Mouse (Mus musculus): ENCODE results near the gene Olfr319. TPM values are rescaled to one million over a fixed set of nuclear protein-coding genes. Genes with fewer than 3 reads are reported as not detected.
"Not testable (repeated sequence)": the region's sequence is repeated elsewhere in the genome, so short reads cannot be mapped to it uniquely, and the experiment has no call there.

The Olfr319 gene
- polyA plus RNA-seq (2014; fragmentation: Nextera tagmentation; extraction: Ambion mirVana): not detected in 2 replicates

GRCm38 (mm10) chr11:58698862-58699261 lies at the start of gene Olfr319:
Gene Olfr319, plus strand, starts transcription at chr11:58699162.
- no peaks in the 10 kb centered on the region for H3K27me3 ChIP-seq (ENCODE audit: control insufficient read depth, insufficient read depth, low read length)
- no peaks in the 10 kb centered on the region for H3K4me1 ChIP-seq (ENCODE audit: control insufficient read depth, insufficient read depth, low read length)
- no peak within 1 kb of the TSS for H3K27ac ChIP-seq (ENCODE audit: low read depth, low read length)
- H3K4me3 ChIP-seq (ENCODE audit: low read depth, low read length): no peak within 1 kb of the TSS
- H3K36me3 ChIP-seq (ENCODE audit: control insufficient read depth, insufficient read depth, low read length): no peaks in the 10 kb centered on the region
- no peaks in the 10 kb centered on the region for H3K9me3 ChIP-seq (ENCODE audit: control insufficient read depth, low read length)
- WGBS: 92% methylated on average over 3 of the region's 3 CpGs
- H3K9ac ChIP-seq (replicated peaks; ENCODE audit: low read depth, low read length): no peak within 1 kb of the TSS
- no peak within 1 kb of the TSS for H3K4me2 ChIP-seq (ENCODE audit: low read depth, low read length)
- no peak for ATAC-seq (ENCODE audit: low read depth)

GRCm38 (mm10) chr11:58655151-58655550 lies 43.8 kb upstream of the Olfr319 start:
- no peak overlapping the region for H3K9ac ChIP-seq (replicated peaks; ENCODE audit: low read depth, low read length)
- 88% methylated on average over 3 of the region's 3 CpGs for WGBS
- no peak overlapping the region for H3K27ac ChIP-seq (ENCODE audit: low read depth, low read length)
- H3K36me3 ChIP-seq (ENCODE audit: control insufficient read depth, insufficient read depth, low read length): no peaks in the 10 kb centered on the region
- H3K9me3 ChIP-seq (ENCODE audit: control insufficient read depth, low read length): no peaks in the 10 kb centered on the region
- no peak overlapping the region for H3K4me2 ChIP-seq (ENCODE audit: low read depth, low read length)
- no peak overlapping the region for H3K4me3 ChIP-seq (ENCODE audit: low read depth, low read length)
- no peaks in the 10 kb centered on the region for H3K4me1 ChIP-seq (ENCODE audit: control insufficient read depth, insufficient read depth, low read length)
- no peak for ATAC-seq (ENCODE audit: low read depth)
- H3K27me3 ChIP-seq (ENCODE audit: control insufficient read depth, insufficient read depth, low read length): no peaks in the 10 kb centered on the region

- Histone ChIP-seq H3K9me3 (ENCODE audit: control insufficient read depth, low read length) (no peaks in the 10 kb centered on the region), H3K4me3 (ENCODE audit: low read depth, low read length) (no peak within 1 kb of the TSS), H3K4me1 (ENCODE audit: control insufficient read depth, insufficient read depth, low read length) (no peaks in the 10 kb centered on the region), H3K9ac (replicated peaks; ENCODE audit: low read depth, low read length) (no peak within 1 kb of the TSS), H3K27ac (ENCODE audit: low read depth, low read length) (no peak within 1 kb of the TSS), H3K27me3 (ENCODE audit: control insufficient read depth, insufficient read depth, low read length) (no peaks in the 10 kb centered on the region), H3K4me2 (ENCODE audit: low read depth, low read length) (no peak within 1 kb of the TSS), H3K36me3 (ENCODE audit: control insufficient read depth, insufficient read depth, low read length) (no peaks in the 10 kb centered on the region)
- 88% methylated on average over 4 of the region's 4 CpGs for WGBS
- no peak for ATAC-seq (ENCODE audit: low read depth)
Measured at GRCm38 (mm10) chr11:58658596-58658995, 40.4 kb upstream of the Olfr319 start, which contains the start of gene Olfr322. Gene Olfr322, plus strand, starts transcription at chr11:58658782.

- Histone ChIP-seq H3K4me3 (ENCODE audit: low read depth, low read length) (no peak overlapping the region), H3K4me2 (ENCODE audit: low read depth, low read length) (no peak overlapping the region), H3K9me3 (ENCODE audit: control insufficient read depth, low read length) (no peaks in the 10 kb centered on the region), H3K4me1 (ENCODE audit: control insufficient read depth, insufficient read depth, low read length) (no peaks in the 10 kb centered on the region), H3K27ac (ENCODE audit: low read depth, low read length) (no peak overlapping the region), H3K36me3 (ENCODE audit: control insufficient read depth, insufficient read depth, low read length) (no peaks in the 10 kb centered on the region), H3K9ac (replicated peaks; ENCODE audit: low read depth, low read length) (no peak overlapping the region), H3K27me3 (ENCODE audit: control insufficient read depth, insufficient read depth, low read length) (no peaks in the 10 kb centered on the region)
- ATAC-seq (ENCODE audit: low read depth): no peak
Measured at GRCm38 (mm10) chr11:58669252-58669651, 29.7 kb upstream of the Olfr319 start.

GRCm38 (mm10) chr11:58671825-58672224 lies 27.1 kb upstream of the Olfr319 start:
- 52% methylated on average over 4 of the region's 4 CpGs for WGBS

GRCm38 (mm10) chr11:58680799-58681198 lies 18.2 kb upstream of the Olfr319 start, which contains the start of gene Olfr320:
Gene Olfr320, plus strand, starts transcription at chr11:58681099.
- no peaks in the 10 kb centered on the region for H3K9me3 ChIP-seq (ENCODE audit: control insufficient read depth, low read length)
- H3K4me2 ChIP-seq (ENCODE audit: low read depth, low read length): no peak within 1 kb of the TSS
- H3K9ac ChIP-seq (replicated peaks; ENCODE audit: low read depth, low read length): no peak within 1 kb of the TSS
- H3K27ac ChIP-seq (ENCODE audit: low read depth, low read length): no peak within 1 kb of the TSS
- H3K36me3 ChIP-seq (ENCODE audit: control insufficient read depth, insufficient read depth, low read length): no peaks in the 10 kb centered on the region
- H3K27me3 ChIP-seq (ENCODE audit: control insufficient read depth, insufficient read depth, low read length): no peaks in the 10 kb centered on the region
- no peak within 1 kb of the TSS for H3K4me3 ChIP-seq (ENCODE audit: low read depth, low read length)
- no peaks in the 10 kb centered on the region for H3K4me1 ChIP-seq (ENCODE audit: control insufficient read depth, insufficient read depth, low read length)
- WGBS: 91% methylated on average over 1 of the region's 1 CpGs
- no peak for ATAC-seq (ENCODE audit: low read depth)

More at GRCm38 (mm10) chr11:58671825-58672224, 27.1 kb upstream of the Olfr319 start:
- Histone ChIP-seq H3K36me3 (ENCODE audit: control insufficient read depth, insufficient read depth, low read length) (no peaks in the 10 kb centered on the region), H3K27me3 (ENCODE audit: control insufficient read depth, insufficient read depth, low read length) (no peaks in the 10 kb centered on the region), H3K4me2 (ENCODE audit: low read depth, low read length) (no peak overlapping the region), H3K9ac (replicated peaks; ENCODE audit: low read depth, low read length) (no peak overlapping the region), H3K27ac (ENCODE audit: low read depth, low read length) (no peak overlapping the region), H3K9me3 (ENCODE audit: control insufficient read depth, low read length) (no peaks in the 10 kb centered on the region), H3K4me3 (ENCODE audit: low read depth, low read length) (no peak overlapping the region), H3K4me1 (ENCODE audit: control insufficient read depth, insufficient read depth, low read length) (no peaks in the 10 kb centered on the region)
- ATAC-seq (ENCODE audit: low read depth): no peak

GRCm38 (mm10) chr11:58709086-58709485 lies 10.1 kb downstream of the Olfr319 start:
- H3K9me3 ChIP-seq (ENCODE audit: control insufficient read depth, low read length): no peaks in the 10 kb centered on the region
- no peak for ATAC-seq (ENCODE audit: low read depth)
- no peak overlapping the region for H3K4me3 ChIP-seq (ENCODE audit: low read depth, low read length)
- H3K27ac ChIP-seq (ENCODE audit: low read depth, low read length): no peak overlapping the region
- no peaks in the 10 kb centered on the region for H3K36me3 ChIP-seq (ENCODE audit: control insufficient read depth, insufficient read depth, low read length)
- H3K27me3 ChIP-seq (ENCODE audit: control insufficient read depth, insufficient read depth, low read length): no peaks in the 10 kb centered on the region
- no peak overlapping the region for H3K9ac ChIP-seq (replicated peaks; ENCODE audit: low read depth, low read length)
- H3K4me1 ChIP-seq (ENCODE audit: control insufficient read depth, insufficient read depth, low read length): no peaks in the 10 kb centered on the region
- H3K4me2 ChIP-seq (ENCODE audit: low read depth, low read length): no peak overlapping the region
- WGBS: 84% methylated on average over 11 of the region's 11 CpGs

GRCm38 (mm10) chr11:58717723-58718122 lies 18.8 kb downstream of the Olfr319 start:
- H3K27ac ChIP-seq (ENCODE audit: low read depth, low read length); ATAC-seq (ENCODE audit: low read depth); H3K9ac ChIP-seq (replicated peaks; ENCODE audit: low read depth, low read length); H3K36me3 ChIP-seq (ENCODE audit: control insufficient read depth, insufficient read depth, low read length); H3K4me3 ChIP-seq (ENCODE audit: low read depth, low read length); H3K4me2 ChIP-seq (ENCODE audit: low read depth, low read length); H3K9me3 ChIP-seq (ENCODE audit: control insufficient read depth, low read length); H3K27me3 ChIP-seq (ENCODE audit: control insufficient read depth, insufficient read depth, low read length); H3K4me1 ChIP-seq (ENCODE audit: control insufficient read depth, insufficient read depth, low read length): not testable (repeated sequence)
- 91% methylated on average over 6 of the region's 7 CpGs for WGBS

GRCm38 (mm10) chr11:58719701-58720100 lies 20.7 kb downstream of the Olfr319 start:
- Histone ChIP-seq H3K9ac (replicated peaks; ENCODE audit: low read depth, low read length) (no peak overlapping the region), H3K4me1 (ENCODE audit: control insufficient read depth, insufficient read depth, low read length) (no peaks in the 10 kb centered on the region), H3K9me3 (ENCODE audit: control insufficient read depth, low read length) (no peaks in the 10 kb centered on the region), H3K27me3 (ENCODE audit: control insufficient read depth, insufficient read depth, low read length) (no peaks in the 10 kb centered on the region), H3K4me2 (ENCODE audit: low read depth, low read length) (no peak overlapping the region), H3K27ac (ENCODE audit: low read depth, low read length) (no peak overlapping the region), H3K36me3 (ENCODE audit: control insufficient read depth, insufficient read depth, low read length) (no peaks in the 10 kb centered on the region), H3K4me3 (ENCODE audit: low read depth, low read length) (no peak overlapping the region)
- no peak for ATAC-seq (ENCODE audit: low read depth)
- 90% methylated on average over 4 of the region's 4 CpGs for WGBS

Data from neural tube, embryonic 14.5 days (tissue).